Mouse (Mus musculus) kidney, embryonic 14.5 days (tissue): ENCODE data around the gene Gm21973. TPM values are rescaled to one million over a fixed set of nuclear protein-coding genes. Genes with fewer than 3 reads are reported as not detected.

ENCODE experiments used
- ATAC-seq: fragments of 200-750 bp; cut with Nextera tagmentation; 2 replicates; pipeline ENCODE4 v1.8.0; 2017; ENCODE audit warnings: moderate number of reproducible peaks, mild to moderate bottlenecking, moderate TSS enrichment, moderate library complexity; ENCODE audit not compliant: low FRiP score, low TSS enrichment
- H3K27ac ChIP-seq: fragments of 300-500 bp; sonication (generic); 2 replicates; pipeline ENCODE4 v1.5.1; 2014; ENCODE audit warnings: low read depth, mild to moderate bottlenecking, low read length, moderate library complexity, mixed read lengths
- H3K27me3 ChIP-seq: fragments of 300-500 bp; sonication (generic); 2 replicates; pipeline ENCODE4 v1.6.1; 2014; ENCODE audit warnings: mild to moderate bottlenecking, low read length; ENCODE audit not compliant: control insufficient read depth, insufficient read depth
- H3K36me3 ChIP-seq: fragments of 300-500 bp; sonication (generic); 2 replicates; pipeline ENCODE4 v1.6.1; 2014; ENCODE audit warnings: low read length, mixed read lengths; ENCODE audit not compliant: control insufficient read depth, insufficient read depth
- H3K4me1 ChIP-seq: fragments of 300-500 bp; sonication (generic); 2 replicates; pipeline ENCODE4 v1.6.1; 2014; ENCODE audit warnings: low read length, mixed read lengths; ENCODE audit not compliant: control insufficient read depth, insufficient read depth
- H3K4me2 ChIP-seq: fragments of 300-500 bp; sonication (generic); replicated peaks from 2 replicates; pipeline ENCODE4 v1.6.1; 2014; ENCODE audit warnings: low read depth, mild to moderate bottlenecking, low read length
- H3K4me3 ChIP-seq: fragments of 300-500 bp; sonication (generic); 2 replicates; pipeline ENCODE4 v1.5.1; 2014; ENCODE audit warnings: mild to moderate bottlenecking, low read length
- H3K9ac ChIP-seq: fragments of 300-500 bp; sonication (generic); 2 replicates; pipeline ENCODE4 v1.6.1; 2014; ENCODE audit warnings: low read depth, mild to moderate bottlenecking, low read length, moderate library complexity
- H3K9me3 ChIP-seq: fragments of 300-500 bp; sonication (generic); 2 replicates; pipeline ENCODE4 v1.6.1; 2016; ENCODE audit warnings: low read length; ENCODE audit not compliant: control insufficient read depth
- WGBS: fragments of 180-500 bp; shearing (Covaris S2); extraction: QIAGEN DNeasy Blood & Tissue Kit; methylation state at CpG from one replicate; pipeline ENCODE4 v1.1.7; 2014; 5-methylcytosine and 5-hydroxymethylcytosine counted together
- polyA plus RNA-seq: library from polyadenylated mRNA; unstranded; fragments of >200 nt; fragmentation: Nextera tagmentation; extraction: Ambion mirVana; gene quantifications from 2 replicates; pipeline ENCODE4 v1.2.1, GENCODE M21; 2014

Gm21973 gene
- polyA plus RNA-seq, 1 experiment from 2014 or later, result not detected

- ATAC-seq, result peak; percentile 77; the same call in 1 of the 2 replicates
Observed at GRCm38 (mm10) chr15:10313522-10314455, 11.4 kb upstream of the Gm21973 start.

GRCm38 (mm10) chr15:10330626-10331025 is 5.4 kb downstream of the Gm21973 start:
- no peaks in the 10 kb centered on the region for H3K9me3 ChIP-seq
- H3K27me3 ChIP-seq, result no peaks in the 10 kb centered on the region
- H3K4me3 ChIP-seq, result no peak overlapping the region
- 85% methylated on average over 3 of the region's 3 CpGs for WGBS
- no peaks in the 10 kb centered on the region for H3K4me1 ChIP-seq
- no peak overlapping the region for H3K27ac ChIP-seq
- no peaks in the 10 kb centered on the region for H3K36me3 ChIP-seq
- H3K9ac ChIP-seq, result no peak overlapping the region
- ATAC-seq, result no peak
- no peak overlapping the region for H3K4me2 ChIP-seq

More at GRCm38 (mm10) chr15:10313522-10314455, 11.4 kb upstream of the Gm21973 start:
- H3K27me3 ChIP-seq, result no peaks in the 10 kb centered on the region; the same call in 1 of the 2 replicates
- no peaks in the 10 kb centered on the region for H3K9me3 ChIP-seq
- no peaks in the 10 kb centered on the region for H3K4me1 ChIP-seq
- H3K4me2 ChIP-seq, result no peak overlapping the region
- H3K4me3 ChIP-seq, result no peak overlapping the region
- H3K9ac ChIP-seq, result no peak overlapping the region
- H3K36me3 ChIP-seq, result no peaks in the 10 kb centered on the region
- 48% methylated on average over 6 of the region's 7 CpGs for WGBS
- no peak overlapping the region for H3K27ac ChIP-seq

- Histone ChIP-seq H3K4me3 (no peak overlapping the region), H3K27ac (no peak overlapping the region), H3K4me1 (no peaks in the 10 kb centered on the region), H3K36me3 (no peaks in the 10 kb centered on the region), H3K9ac (no peak overlapping the region), H3K9me3 (no peaks in the 10 kb centered on the region), H3K4me2 (no peak overlapping the region), H3K27me3 (no peaks in the 10 kb centered on the region)
- WGBS, result 87% methylated on average over 1 of the region's 1 CpGs
- ATAC-seq, result no peak; the same call in 1 of the 2 replicates
Observed at GRCm38 (mm10) chr15:10332566-10332965, 7.4 kb downstream of the Gm21973 start.

- Histone ChIP-seq H3K36me3 (no peaks in the 10 kb centered on the region), H3K9ac (no peak overlapping the region), H3K9me3 (no peaks in the 10 kb centered on the region), H3K4me3 (no peak overlapping the region), H3K4me1 (no peaks in the 10 kb centered on the region), H3K27me3 (no peaks in the 10 kb centered on the region), H3K4me2 (no peak overlapping the region), H3K27ac (no peak overlapping the region)
- no peak for ATAC-seq
- 79% methylated on average over 3 of the region's 3 CpGs for WGBS
Observed at GRCm38 (mm10) chr15:10338606-10339005, 13.4 kb downstream of the Gm21973 start.

DNA sequence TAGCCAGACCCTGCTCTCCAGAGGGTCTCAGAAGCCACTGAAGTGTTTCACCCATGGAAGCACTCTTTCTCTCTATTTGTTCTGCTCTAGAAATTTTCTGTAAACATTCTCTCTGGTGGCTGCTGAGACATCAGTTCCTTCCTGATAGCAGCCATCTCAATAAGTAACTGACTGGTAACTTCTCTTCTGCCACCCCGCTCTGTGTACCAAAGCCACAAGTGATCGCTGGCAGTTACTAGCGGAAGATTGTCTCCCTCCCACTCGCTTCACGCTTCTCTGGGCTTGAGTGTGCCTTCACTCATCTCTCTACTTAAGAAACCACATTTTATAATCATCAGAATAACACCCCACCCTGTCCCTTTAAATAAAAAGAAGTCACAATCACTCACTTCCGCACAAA is 21.9 kb downstream of the Gm21973 start:
- Histone ChIP-seq H3K9ac (no peak overlapping the region), H3K27ac (no peak overlapping the region), H3K4me1 (no peaks in the 10 kb centered on the region), H3K36me3 (no peaks in the 10 kb centered on the region), H3K27me3 (no peaks in the 10 kb centered on the region), H3K9me3 (no peaks in the 10 kb centered on the region), H3K4me3 (no peak overlapping the region), H3K4me2 (no peak overlapping the region)
- WGBS, result 74% methylated on average over 6 of the region's 6 CpGs
- peak; percentile 46; the same call in 1 of the 2 replicates for ATAC-seq

- H3K9ac ChIP-seq, result no peak within 1 kb of the TSS
- H3K27ac ChIP-seq, result no peak within 1 kb of the TSS
- H3K27me3 ChIP-seq, result no peaks in the 10 kb centered on the region
- H3K4me2 ChIP-seq, result no peak within 1 kb of the TSS
- no peaks in the 10 kb centered on the region for H3K36me3 ChIP-seq
- ATAC-seq, result no peak
- no peaks in the 10 kb centered on the region for H3K4me1 ChIP-seq
- no peak within 1 kb of the TSS for H3K4me3 ChIP-seq
- H3K9me3 ChIP-seq, result no peaks in the 10 kb centered on the region
- WGBS, result 81% methylated on average over 9 of the region's 9 CpGs
Observed at GRCm38 (mm10) chr15:10358039-10358948, 33.1 kb downstream of the Gm21973 start, which contains the start of gene Agxt2. Agxt2 (plus strand) TSS chr15:10358532.

GRCm38 (mm10) chr15:10366331-10366730 is 41.2 kb downstream of the Gm21973 start:
- ATAC-seq, result no peak
- H3K27me3 ChIP-seq, result no peaks in the 10 kb centered on the region
- H3K27ac ChIP-seq, result no peak overlapping the region
- no peaks in the 10 kb centered on the region for H3K9me3 ChIP-seq
- no peaks in the 10 kb centered on the region for H3K4me1 ChIP-seq
- 89% methylated on average over 2 of the region's 2 CpGs for WGBS
- no peak overlapping the region for H3K4me2 ChIP-seq
- H3K4me3 ChIP-seq, result no peak overlapping the region
- no peaks in the 10 kb centered on the region for H3K36me3 ChIP-seq
- no peak overlapping the region for H3K9ac ChIP-seq

- H3K4me1 ChIP-seq, result no peaks in the 10 kb centered on the region
- no peaks in the 10 kb centered on the region for H3K27me3 ChIP-seq
- no peak for ATAC-seq
- no peak overlapping the region for H3K9ac ChIP-seq
- 87% methylated on average over 3 of the region's 3 CpGs for WGBS
- H3K9me3 ChIP-seq, result no peaks in the 10 kb centered on the region
- no peak overlapping the region for H3K4me2 ChIP-seq
- no peaks in the 10 kb centered on the region for H3K36me3 ChIP-seq
- H3K27ac ChIP-seq, result no peak overlapping the region
- H3K4me3 ChIP-seq, result no peak overlapping the region
Observed at GRCm38 (mm10) chr15:10375404-10375803, 50.2 kb downstream of the Gm21973 start.
